Mouse (Mus musculus): ENCODE data around the gene Gbp3.

DNA sequence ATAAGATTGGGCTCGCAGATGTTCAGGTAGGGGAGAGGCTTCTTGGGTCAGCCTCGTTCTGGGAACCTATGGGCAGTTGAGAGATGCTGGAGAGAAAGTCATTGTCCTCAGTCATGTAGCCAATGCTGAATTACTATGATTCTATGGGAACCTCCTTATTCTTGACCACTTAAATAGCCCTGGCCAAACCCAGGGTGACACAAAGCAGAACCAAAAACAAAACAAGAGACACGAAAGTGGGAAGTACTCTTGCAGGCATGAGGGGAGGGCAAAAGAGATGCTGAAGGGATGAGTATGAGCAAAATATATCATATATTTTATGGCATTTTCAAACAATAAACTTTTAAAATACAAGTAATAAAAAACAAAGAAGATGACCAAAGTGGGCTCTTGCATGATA, 17.3 kb downstream of the Gbp3 start:
- TF ChIP-seq TCF12 (IDR thresholded peaks at IDR 0.05; ENCODE audit: insufficient read depth, poor library complexity, severe bottlenecking): no peak
- no peak for TF ChIP-seq USF1 (IDR thresholded peaks at IDR 0.05; ENCODE audit: low read depth)
- TF ChIP-seq MYOD1 (IDR thresholded peaks at IDR 0.05; ENCODE audit: control insufficient read depth in 1 of 3, insufficient read length in 2 of 3, low read depth in 2 of 3): no peak
- TF ChIP-seq POLR2A (IDR thresholded peaks at IDR 0.05; ENCODE audit: insufficient read length, low read depth): no peak
- TF ChIP-seq TCF3 (IDR thresholded peaks at IDR 0.05; ENCODE audit: insufficient read length, low read depth): no peak
- no peak for TF ChIP-seq E2F4 (IDR thresholded peaks at IDR 0.05; ENCODE audit: insufficient read depth)
- no peak for TF ChIP-seq CEBPB (IDR thresholded peaks at IDR 0.05; ENCODE audit: insufficient read depth, poor library complexity, severe bottlenecking)
- no peak for TF ChIP-seq MYOG (IDR thresholded peaks at IDR 0.05; ENCODE audit: control insufficient read depth in 1 of 3, insufficient read depth in 1 of 3, insufficient read length in 2 of 3, low read depth in 2 of 3)
- TF ChIP-seq MAX (IDR thresholded peaks at IDR 0.05; ENCODE audit: low read depth): no peak
